Mouse (Mus musculus) olfactory bulb, adult 2 months (tissue): ENCODE measurements around the gene Slc9a8.

Experiments
- CTCF ChIP-seq: fragments of 200-500 bp; IDR thresholded peaks from 2 replicates; pipeline ENCODE4 v1.5.1; 2012; ENCODE audit warnings: low read depth, mild to moderate bottlenecking, low read length, moderate library complexity; ENCODE audit not compliant: insufficient read depth
- POLR2A ChIP-seq: fragments of 200-500 bp; IDR thresholded peaks from 2 replicates; pipeline ENCODE4 v1.6.1; 2012; ENCODE audit warnings: mild to moderate bottlenecking, low read depth, low read length, moderate library complexity; ENCODE audit not compliant: insufficient read depth

DNA sequence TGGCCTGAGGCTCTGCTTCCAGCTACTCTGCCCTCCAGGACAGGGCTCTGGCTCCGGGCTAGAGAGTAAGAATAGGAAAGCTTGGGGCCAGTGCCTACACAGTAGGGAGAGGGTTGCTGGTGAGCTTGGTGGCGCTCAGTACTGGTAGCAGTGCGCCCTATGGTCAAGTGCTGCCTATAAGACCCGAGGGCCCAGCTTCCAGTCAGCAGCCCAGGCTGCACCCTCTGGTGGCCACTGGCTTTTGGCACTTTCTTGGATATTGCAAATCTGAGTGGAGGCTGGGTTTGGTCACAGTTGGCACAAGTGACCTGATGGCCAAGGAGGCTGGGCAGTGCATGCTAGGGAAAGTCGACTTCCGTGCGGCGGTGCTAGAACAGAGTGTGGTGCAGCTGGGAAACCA, 29.1 kb downstream of the Slc9a8 start:
- no peak for TF ChIP-seq CTCF
- no peak for TF ChIP-seq POLR2A
